Mouse (Mus musculus) gastrocnemius, adult 2 months (tissue): ENCODE results near the gene Ebf3. TPM values are rescaled to one million over a fixed set of nuclear protein-coding genes. Genes with fewer than 3 reads are reported as not detected.
A peak's percentile ranks its signal among the peaks of the same experiment; 100 is the strongest.

Experiments
- DNase-seq: peaks from one replicate; pipeline ENCODE4 v3.0.0; 2022
- H3K27ac ChIP-seq: fragments of 200-600 bp; 2 replicates; pipeline ENCODE4 v1.8.1; 2022; ENCODE audit warnings: mild to moderate bottlenecking
- H3K4me3 ChIP-seq: fragments of 200-600 bp; 2 replicates; pipeline ENCODE4 v1.8.1; 2022; ENCODE audit warnings: mild to moderate bottlenecking, moderate library complexity
- CTCF ChIP-seq: fragments of 200-600 bp; IDR thresholded peaks from 2 replicates; pipeline ENCODE4 v1.8.1; 2022; ENCODE audit warnings: antibody characterized with exemption, mild to moderate bottlenecking, moderate library complexity
- intact Hi-C: fragments of 180-260 bp; cut with DNase I; formaldehyde crosslinking; loops from one replicate; pipeline ENCODE4 v1.15.1; 2025
- total RNA-seq, 2 experiments: library from RNA; stranded (reverse); gene quantifications; 2 replicates each; pipeline ENCODE4 v1.2.3; 2021

Ebf3 gene
- total RNA-seq, 2 experiments from 2014 or later, result 7.2 to 7.7 TPM

- no peak overlapping the region for H3K27ac ChIP-seq
- peak; percentile 93 for TF ChIP-seq CTCF
- no peak overlapping the region for H3K4me3 ChIP-seq
- DNase-seq, result peak; percentile 83
- intact Hi-C loops, result loop anchor here (2.0 to 10.0 kb wide), 3 partner anchors 62 to 762 kb away; no protein-coding TSS in a partner anchor
Measured at GRCm38 (mm10) chr7:137246213-137246872, 67.9 kb downstream of the Ebf3 start.

- DNase-seq, result no peak
- intact Hi-C loops, result loop anchor here (10.0 kb wide), 1 partner anchor 760 kb away; no protein-coding TSS in a partner anchor
- no peak for TF ChIP-seq CTCF
- no peak overlapping the region for H3K27ac ChIP-seq
- no peak overlapping the region for H3K4me3 ChIP-seq
Measured at GRCm38 (mm10) chr7:137244839-137245238, 69.4 kb downstream of the Ebf3 start.

- peak; percentile 64 for DNase-seq
- intact Hi-C loops, result loop anchor here (10.0 kb wide), 1 partner anchor 756 kb away; no protein-coding TSS in a partner anchor
- TF ChIP-seq CTCF, result no peak
- Histone ChIP-seq H3K27ac (peak overlapping the region; percentile 53; the same call in 1 of the 2 replicates), H3K4me3 (no peak overlapping the region)
Measured at GRCm38 (mm10) chr7:137240481-137240880, 73.8 kb downstream of the Ebf3 start.

- H3K27ac ChIP-seq, result no peak overlapping the region
- no peak overlapping the region for H3K4me3 ChIP-seq
- TF ChIP-seq CTCF, result no peak
- intact Hi-C loops, result loop anchor here (10.0 kb wide), 1 partner anchor 755 kb away; no protein-coding TSS in a partner anchor
- DNase-seq, result no peak
Measured at GRCm38 (mm10) chr7:137239542-137240133, 74.6 kb downstream of the Ebf3 start.

GRCm38 (mm10) chr7:137237419-137237818 is 76.8 kb downstream of the Ebf3 start:
- TF ChIP-seq CTCF, result no peak
- no peak for DNase-seq
- H3K27ac ChIP-seq, result no peak overlapping the region
- intact Hi-C loops, result no loop called here
- no peak overlapping the region for H3K4me3 ChIP-seq

- no peak for DNase-seq
- H3K4me3 ChIP-seq, result no peak overlapping the region
- H3K27ac ChIP-seq, result no peak overlapping the region
- TF ChIP-seq CTCF, result no peak
- intact Hi-C loops, result no loop called here
Measured at GRCm38 (mm10) chr7:137223823-137224222, 90.4 kb downstream of the Ebf3 start.

- Histone ChIP-seq H3K4me3 (no peak overlapping the region), H3K27ac (no peak overlapping the region)
- DNase-seq, result no peak
- TF ChIP-seq CTCF, result no peak
- intact Hi-C loops, result no loop called here
Measured at GRCm38 (mm10) chr7:137222831-137223505, 91.3 kb downstream of the Ebf3 start.

GRCm38 (mm10) chr7:137221599-137221998 is 92.6 kb downstream of the Ebf3 start:
- H3K4me3 ChIP-seq, result no peak overlapping the region
- intact Hi-C loops, result no loop called here
- no peak overlapping the region for H3K27ac ChIP-seq
- peak; percentile 50 for DNase-seq
- no peak for TF ChIP-seq CTCF

GRCm38 (mm10) chr7:137220436-137220835 is 93.8 kb downstream of the Ebf3 start:
- no peak for DNase-seq
- intact Hi-C loops, result no loop called here

GRCm38 (mm10) chr7:137218706-137219105 is 95.5 kb downstream of the Ebf3 start:
- intact Hi-C loops, result no loop called here
- TF ChIP-seq CTCF, result no peak
- DNase-seq, result no peak
- Histone ChIP-seq H3K27ac (no peak overlapping the region), H3K4me3 (no peak overlapping the region)

More at GRCm38 (mm10) chr7:137220436-137220835, 93.8 kb downstream of the Ebf3 start:
- H3K27ac ChIP-seq, result no peak overlapping the region
- TF ChIP-seq CTCF, result no peak
- no peak overlapping the region for H3K4me3 ChIP-seq

- intact Hi-C loops, result no loop called here
Measured at GRCm38 (mm10) chr7:137213444-137213843, 100.8 kb downstream of the Ebf3 start.

GRCm38 (mm10) chr7:137211332-137211731 is 102.9 kb downstream of the Ebf3 start:
- intact Hi-C loops, result no loop called here
- TF ChIP-seq CTCF, result peak; percentile 4; the same call in 1 of the 2 replicates
- H3K27ac ChIP-seq, result no peak overlapping the region
- no peak for DNase-seq
- no peak overlapping the region for H3K4me3 ChIP-seq

More at GRCm38 (mm10) chr7:137213444-137213843, 100.8 kb downstream of the Ebf3 start:
- H3K27ac ChIP-seq, result no peak overlapping the region
- no peak for TF ChIP-seq CTCF
- H3K4me3 ChIP-seq, result no peak overlapping the region
- DNase-seq, result no peak
